Mouse (Mus musculus): ENCODE measurements around the gene Myh6.

Myh6 gene

GRCm38 (mm10) chr14:54929801-54930200 lies 36.9 kb downstream of the Myh6 start:
- no peak for DNase-seq

DNA sequence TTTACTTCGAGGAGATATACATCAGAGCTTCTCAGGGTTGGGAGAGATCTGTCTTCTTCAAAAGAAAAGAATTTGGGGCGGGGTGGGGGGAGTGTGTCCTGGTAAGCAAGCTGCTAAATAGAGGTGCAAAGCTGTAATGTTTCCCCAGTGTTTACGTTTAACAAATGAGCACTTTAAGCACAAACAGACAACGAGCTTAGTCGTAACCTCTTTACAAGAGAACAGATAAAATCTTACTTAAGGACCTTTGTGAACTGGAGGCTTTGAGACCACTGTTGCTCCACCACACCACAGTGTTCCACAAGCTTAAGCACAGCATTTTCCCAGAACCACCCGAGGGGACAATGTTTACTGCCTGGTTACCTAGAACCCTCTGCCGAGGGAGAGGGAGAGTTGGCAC lies 39.4 kb downstream of the Myh6 start:
- no peak for DNase-seq

- no peak for DNase-seq
Observed at GRCm38 (mm10) chr14:54926401-54927158, 40.1 kb downstream of the Myh6 start.

- peak; percentile 49 for DNase-seq
Observed at GRCm38 (mm10) chr14:54925349-54926342, 41.1 kb downstream of the Myh6 start, which contains the start of gene Efs. TSS of gene Efs (minus strand) at chr14:54926126.

GRCm38 (mm10) chr14:54924641-54925348 lies 41.9 kb downstream of the Myh6 start:
- no peak for DNase-seq

DNA sequence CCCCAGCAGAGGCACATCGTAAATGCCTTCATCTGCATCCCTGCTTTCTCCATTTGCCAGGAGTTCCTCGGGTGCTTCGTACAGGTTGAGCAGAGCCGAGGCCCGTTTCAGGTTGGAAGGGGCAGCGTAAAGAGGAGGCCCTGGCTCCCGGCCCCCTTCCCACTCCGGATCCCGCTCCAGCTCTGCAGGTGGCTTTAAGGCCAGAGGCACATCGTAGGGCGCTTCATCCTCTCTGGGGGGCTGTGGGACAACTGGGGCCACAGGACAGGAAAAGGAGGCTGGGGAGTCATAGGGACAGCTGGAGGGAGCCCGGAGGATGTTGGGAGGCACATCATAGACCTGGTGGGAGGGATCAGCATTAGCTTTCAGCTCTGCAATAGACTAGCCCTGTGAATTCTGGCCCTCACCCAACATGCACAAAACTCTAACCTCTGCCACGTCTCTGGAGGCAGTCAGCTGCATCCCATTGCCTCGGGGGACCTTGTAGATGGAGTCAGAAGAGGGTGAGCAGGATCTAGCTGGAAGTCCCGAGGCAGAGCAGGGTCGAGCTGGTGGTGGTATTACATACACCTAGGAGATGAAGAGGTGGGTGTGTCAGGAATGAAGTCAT lies 46.5 kb downstream of the Myh6 start:
- DNase-seq, result no peak

DNA sequence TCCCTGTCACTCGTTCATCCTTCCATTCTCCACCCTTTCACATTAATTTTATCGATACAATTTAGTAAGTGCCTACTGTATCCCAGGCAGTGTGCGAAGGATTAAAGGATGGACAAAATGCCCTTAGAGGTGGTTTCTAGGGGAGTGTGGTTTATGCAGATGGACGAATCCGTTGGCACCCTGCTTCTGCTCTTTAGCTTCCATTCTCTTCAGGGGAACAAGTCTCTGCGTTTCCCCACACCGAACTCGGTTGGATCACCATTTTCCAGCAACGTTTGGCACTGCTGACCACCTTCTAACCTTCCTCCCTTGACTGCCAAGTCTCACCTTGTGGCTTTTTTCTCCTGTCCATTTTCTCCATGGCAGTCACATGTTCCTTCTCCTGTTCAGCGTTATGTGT lies 53.4 kb downstream of the Myh6 start:
- peak; percentile 38 for DNase-seq

- peak; percentile 74 for DNase-seq
Observed at GRCm38 (mm10) chr14:54912886-54913285, 53.8 kb downstream of the Myh6 start, which contains the start of gene Slc22a17. TSS of gene Slc22a17 (minus strand) at chr14:54913132.

- peak; percentile 43 for DNase-seq
Observed at GRCm38 (mm10) chr14:54912109-54912850, 54.4 kb downstream of the Myh6 start.

DNA sequence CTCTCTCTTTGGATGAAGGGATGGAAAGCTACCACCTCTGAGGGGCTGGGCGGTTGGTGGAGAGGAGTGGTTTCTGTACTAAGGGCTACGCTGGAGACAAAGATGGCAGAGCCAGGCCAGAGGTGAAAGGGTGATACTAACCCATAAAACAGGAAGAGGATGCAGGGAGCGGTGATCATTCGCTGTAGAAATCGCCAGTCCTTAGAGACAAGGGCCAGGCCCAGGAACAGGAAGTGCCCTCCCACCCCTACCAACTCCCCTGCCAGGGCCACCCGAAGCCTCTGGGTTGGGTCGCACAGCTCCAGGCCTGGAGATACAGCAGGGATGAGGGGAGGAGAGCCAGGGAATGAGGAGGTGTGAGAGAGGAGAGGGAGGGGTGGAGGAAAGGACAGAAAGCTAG lies 58.0 kb downstream of the Myh6 start:
- DNase-seq, result no peak

DNA sequence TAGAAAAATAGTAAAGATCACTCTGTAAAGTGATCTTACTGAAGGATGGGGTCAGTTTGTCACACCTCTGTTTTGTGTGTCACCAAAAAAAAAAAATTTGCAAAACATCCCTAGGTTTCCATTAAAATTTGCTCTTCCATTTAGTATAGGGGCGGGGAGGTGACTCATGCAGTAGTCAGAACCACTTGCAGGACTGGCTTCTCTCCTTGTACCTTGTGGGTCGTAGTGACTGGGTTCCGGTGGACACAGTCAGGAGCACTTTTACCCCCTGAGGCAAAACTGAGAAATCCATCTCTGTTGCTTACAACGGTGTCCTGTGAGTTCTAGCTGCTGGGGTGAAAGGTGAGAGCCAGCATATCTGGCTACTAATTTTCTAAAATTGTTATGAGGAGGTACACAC lies 63.1 kb downstream of the Myh6 start:
- DNase-seq, result no peak

DNA sequence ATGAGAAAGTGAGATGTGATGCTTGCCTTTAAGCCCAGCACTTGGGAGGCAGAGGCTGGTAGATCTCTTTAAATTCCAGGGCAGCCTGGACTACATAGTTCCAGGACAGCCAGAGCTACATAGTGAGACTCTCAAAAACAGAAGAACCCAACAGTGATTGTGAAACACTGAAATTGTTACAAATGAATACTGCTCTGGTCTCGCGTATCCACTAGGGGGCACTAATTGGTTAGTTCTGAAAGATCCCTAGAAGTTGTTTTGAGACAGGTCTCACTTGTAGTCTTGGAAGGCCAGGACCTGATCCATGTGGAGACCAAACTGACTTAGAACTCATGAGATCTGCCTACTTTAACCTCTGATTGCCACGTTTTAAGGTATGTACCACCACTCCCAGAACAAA lies 66.3 kb downstream of the Myh6 start:
- peak; percentile 68 for DNase-seq

DNA sequence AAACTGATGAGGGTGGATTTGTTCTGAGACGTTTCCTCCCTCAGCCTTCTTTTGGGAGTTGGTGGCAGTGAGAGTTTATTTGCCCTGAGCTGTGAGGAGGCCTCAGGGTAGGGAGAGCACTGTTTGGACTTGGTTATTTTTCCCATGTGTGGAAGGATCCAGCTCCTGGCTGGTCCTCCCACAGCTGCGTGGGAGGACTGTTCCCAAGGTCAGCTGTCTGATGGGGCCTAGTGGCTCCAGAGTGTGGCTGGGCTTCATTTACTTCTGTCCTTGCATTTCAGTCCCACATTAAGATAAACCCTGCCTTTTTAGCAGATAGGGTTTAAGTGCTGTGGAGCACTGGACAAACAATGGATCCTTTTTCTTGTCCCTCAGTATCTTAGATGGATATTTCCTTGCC lies 69.3 kb downstream of the Myh6 start:
- DNase-seq, result no peak

DNA sequence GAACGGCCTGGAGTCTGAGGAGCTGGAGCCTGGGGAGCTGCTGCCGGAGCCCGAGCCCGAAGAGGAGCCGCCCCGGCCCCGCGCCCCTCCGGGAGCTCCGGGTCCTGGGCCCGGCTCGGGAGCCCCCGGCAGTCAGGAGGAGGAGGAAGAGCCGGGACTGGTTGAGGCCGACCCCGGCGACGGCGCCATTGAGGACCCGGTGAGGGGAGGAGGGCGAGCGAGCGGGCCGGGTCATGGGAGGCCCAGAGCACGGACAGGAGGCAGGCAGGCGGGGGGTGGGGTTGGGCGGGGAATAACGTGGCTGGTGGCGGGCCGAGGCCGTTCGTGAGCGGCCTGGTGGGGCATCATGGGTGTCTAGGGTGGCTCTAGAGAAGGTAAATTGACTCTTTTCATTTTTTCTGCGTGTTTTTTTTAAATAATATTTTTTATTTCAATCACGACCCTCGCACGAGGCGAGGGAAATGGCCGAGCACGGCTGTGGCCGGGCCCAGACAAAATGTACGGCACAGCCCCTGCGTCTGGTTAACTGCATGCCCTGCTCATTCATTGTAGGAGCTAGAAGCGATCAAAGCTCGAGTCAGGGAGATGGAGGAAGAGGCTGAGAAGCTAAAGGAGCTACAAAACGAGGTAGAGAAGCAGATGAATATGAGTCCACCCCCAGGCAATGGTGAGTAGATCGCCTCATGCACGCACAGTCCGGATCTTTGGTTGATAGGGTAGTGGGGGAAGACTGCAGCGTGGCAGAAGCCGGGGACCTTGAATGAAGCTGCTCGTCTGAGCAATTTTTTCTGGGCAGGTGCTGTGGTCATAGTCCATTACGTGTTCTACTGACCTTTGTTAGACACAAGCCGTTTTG lies 72.2 kb downstream of the Myh6 start:
- DNase-seq, result no peak

- peak; percentile 98 for DNase-seq
Observed at GRCm38 (mm10) chr14:54893651-54894181, 73.0 kb downstream of the Myh6 start.

GRCm38 (mm10) chr14:54892200-54892599 lies 74.5 kb downstream of the Myh6 start, which contains the start of gene Pabpn1:
TSS of gene Pabpn1 (plus strand) at chr14:54892500.
- no peak for DNase-seq
